Mouse (Mus musculus) CH12.LX (cell line): ENCODE measurements at regions not wholly inside any gene's neighbourhood (a gene's known extent, or its start where the extent isn't known, plus 50 kb on each side); places are given as distances from the start of the nearest gene placed in this dataset.

ENCODE experiments used
- CHD1 ChIP-seq: IDR thresholded peaks from 2 replicates; pipeline ENCODE4 v1.6.1; 2012; ENCODE audit warnings: low read depth, low read length, improper control_type of control experiment, inconsistent platforms
- CHD2 ChIP-seq: IDR thresholded peaks from 2 replicates; pipeline ENCODE4 v1.6.1; 2011; ENCODE audit warnings: low read length, improper control_type of control experiment
- CTCF ChIP-seq, 2 experiments: IDR thresholded peaks in 1 of 2; conservative IDR thresholded peaks in 1 of 2; 2 replicates each; pipeline ENCODE4 v1.5.1; 2011 to 2012; ENCODE audit warnings: low read depth in 2 of 2, low read length in 2 of 2, improper control_type of control experiment in 1 of 2, inconsistent platforms in 1 of 2, mild to moderate bottlenecking in 1 of 2, moderate library complexity in 1 of 2
- ELF1 ChIP-seq: IDR thresholded peaks from 2 replicates; pipeline ENCODE4 v1.6.1; 2014; ENCODE audit warnings: low read depth, mild to moderate bottlenecking, inconsistent platforms, low read length, improper control_type of control experiment
- EP300 ChIP-seq: IDR thresholded peaks from 2 replicates; pipeline ENCODE4 v1.6.1; 2011; ENCODE audit warnings: low read length, improper control_type of control experiment
- ETS1 ChIP-seq: conservative IDR thresholded peaks from 2 replicates; pipeline ENCODE4 v1.6.1; 2012; ENCODE audit warnings: low read depth, mild to moderate bottlenecking, inconsistent platforms, low read length, improper control_type of control experiment, moderate library complexity
- HCFC1 ChIP-seq: IDR thresholded peaks from 2 replicates; pipeline ENCODE4 v1.6.1; 2012; ENCODE audit warnings: low read depth, mild to moderate bottlenecking, inconsistent platforms, low read length, improper control_type of control experiment
- MAFK ChIP-seq: IDR thresholded peaks from 2 replicates; pipeline ENCODE4 v1.6.1; 2011; ENCODE audit warnings: low read length, improper control_type of control experiment; ENCODE audit not compliant: insufficient replicate concordance
- MAX ChIP-seq: IDR thresholded peaks from 2 replicates; pipeline ENCODE4 v1.6.1; 2011; ENCODE audit warnings: low read length, improper control_type of control experiment
- POLR2A ChIP-seq: IDR thresholded peaks from 2 replicates; pipeline ENCODE4 v1.6.1; 2011; ENCODE audit warnings: low read depth, mild to moderate bottlenecking, improper control_type of control experiment, low read length
- POLR2AphosphoS2 ChIP-seq: IDR thresholded peaks from 2 replicates; pipeline ENCODE4 v1.6.1; 2011; ENCODE audit warnings: low read depth, low read length, improper control_type of control experiment
- RAD21 ChIP-seq: IDR thresholded peaks from 2 replicates; pipeline ENCODE4 v1.6.1; 2011; ENCODE audit warnings: low read depth, mild to moderate bottlenecking, low read length, improper control_type of control experiment, moderate library complexity
- USF1 ChIP-seq: IDR thresholded peaks from 2 replicates; pipeline ENCODE4 v1.6.1; 2014; ENCODE audit warnings: low read depth, mild to moderate bottlenecking, inconsistent platforms, low read length, improper control_type of control experiment

DNA sequence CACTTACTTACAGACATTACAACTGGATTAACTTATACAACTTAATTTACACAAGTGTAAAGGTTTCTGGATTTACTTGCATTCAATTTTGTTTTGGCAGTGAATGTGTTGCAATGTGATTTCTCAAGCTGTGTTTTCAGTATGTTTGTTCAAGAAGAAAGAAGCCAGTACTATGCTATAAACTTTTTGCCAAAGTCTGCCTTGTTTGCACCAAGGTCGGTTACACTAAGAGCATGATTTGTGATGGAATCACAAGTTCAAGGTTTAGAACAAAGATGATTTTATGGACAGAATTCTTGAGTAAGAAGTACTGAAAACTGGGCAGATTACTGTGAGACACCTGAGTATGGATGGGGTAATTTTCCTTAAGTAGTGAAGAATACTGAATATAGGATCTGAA, 153.8 kb upstream of the Gm11232 start:
- no peak for TF ChIP-seq CTCF (conservative IDR thresholded peaks at IDR 0.05 in 1 of 2, IDR thresholded peaks at IDR 0.05 in 1 of 2; ENCODE audit: low read depth in 2 of 2, low read length in 2 of 2)
- TF ChIP-seq USF1, result no peak
- no peak for TF ChIP-seq POLR2A
- no peak for TF ChIP-seq MAFK
- TF ChIP-seq EP300, result no peak
- TF ChIP-seq MAX, result no peak
- no peak for TF ChIP-seq POLR2AphosphoS2
- TF ChIP-seq ETS1, result no peak
- no peak for TF ChIP-seq HCFC1
- no peak for TF ChIP-seq RAD21
- no peak for TF ChIP-seq CHD1
- no peak for TF ChIP-seq CHD2
- no peak for TF ChIP-seq ELF1
